9 mouse cellular contexts compared by ENCODE assay signal in genomic region chr4:134579620-134580019, GRCm38 (mm10). TPM values are rescaled to one million over a fixed set of nuclear protein-coding genes. Genes with fewer than 3 reads are reported as not detected.
DNase-seq lines count a peak whose midpoint lies in the region; ATAC-seq and TF ChIP-seq lines count a peak whose summit lies in the region.
"Had no signal": no experiment of that assay in that cellular context is flagged by ENCODE, and none has a peak within 500 bp of the region (broad histone marks: within the 10 kb centered on the region; RNA-seq: fewer than 3 reads in every experiment).

No protein-coding gene starts in this region.

- peak overlapping the region; percentile 10 for H3K4me3 ChIP-seq in heart, embryonic 12.5 days
- H3K4me3 ChIP-seq in lung, embryonic 15.5 days, result no peak overlapping the region
- no peak overlapping the region for H3K4me3 ChIP-seq in lung, postnatal 0 days (ENCODE audit: low read depth, low read length)
- no peak overlapping the region; the same call in 1 of the 2 replicates for H3K4me3 ChIP-seq in hindbrain, embryonic 12.5 days
- H3K4me3 ChIP-seq in olfactory bulb, adult 2 months (ENCODE audit: insufficient read depth, low read depth, low read length), result no peak overlapping the region

- no peaks in the 10 kb centered on the region for H3K27me3 ChIP-seq in heart, embryonic 12.5 days (replicated peaks)
- H3K27me3 ChIP-seq in lung, embryonic 15.5 days, result no peaks in the 10 kb centered on the region
- no peaks in the 10 kb centered on the region for H3K27me3 ChIP-seq in lung, postnatal 0 days (replicated peaks; ENCODE audit: insufficient read depth, low read length)
- peaks cover 7% of the 10 kb centered on the region for H3K27me3 ChIP-seq in hindbrain, embryonic 12.5 days

- H3K36me3 ChIP-seq in heart, embryonic 12.5 days, result peaks cover 15% of the 10 kb centered on the region
- no peaks in the 10 kb centered on the region for H3K36me3 ChIP-seq in lung, embryonic 15.5 days
- no peaks in the 10 kb centered on the region for H3K36me3 ChIP-seq in lung, postnatal 0 days (ENCODE audit: insufficient read depth, low read length)
- H3K36me3 ChIP-seq in hindbrain, embryonic 12.5 days, result no peaks in the 10 kb centered on the region

- no peak for ATAC-seq in heart, embryonic 12.5 days (ENCODE audit: insufficient number of reproducible peaks, low FRiP score)
- 0 out of 2 replicates have a peak, but pooled peaks have one; percentile 37 for ATAC-seq in lung, embryonic 15.5 days (ENCODE audit: borderline replicate concordance, extremely low read depth, low FRiP score, low TSS enrichment)
- ATAC-seq in lung, postnatal 0 days, result no peak
- ATAC-seq in hindbrain, embryonic 12.5 days (ENCODE audit: low FRiP score), result no peak
- ATAC-seq in granulocyte monocyte progenitor cell, adult 5-6 weeks (replicated peaks; ENCODE audit: poor library complexity, severe bottlenecking), result no peak

- H3K4me2 ChIP-seq in heart, embryonic 12.5 days, result peak overlapping the region; percentile 60
- peak overlapping the region; percentile 44 for H3K4me2 ChIP-seq in lung, embryonic 15.5 days
- no peak overlapping the region for H3K4me2 ChIP-seq in lung, postnatal 0 days (replicated peaks; ENCODE audit: low read depth, low read length)
- peak overlapping the region; percentile 11; the same call in 1 of the 2 replicates for H3K4me2 ChIP-seq in hindbrain, embryonic 12.5 days (replicated peaks)

- 3% methylated on average over 5 of the region's 5 CpGs for WGBS in heart, embryonic 12.5 days
- 25% methylated on average over 5 of the region's 5 CpGs for WGBS in lung, embryonic 15.5 days
- WGBS in lung, postnatal 0 days, result 36% methylated on average over 5 of the region's 5 CpGs
- WGBS in hindbrain, embryonic 12.5 days, result 38% methylated on average over 5 of the region's 5 CpGs
- WGBS in olfactory bulb, adult 2 months, result 44% methylated on average over 5 of the region's 5 CpGs

- no peak for TF ChIP-seq EP300 in lung, postnatal 0 days (IDR thresholded peaks at IDR 0.05)

- H3K9ac ChIP-seq in heart, embryonic 12.5 days, result peak overlapping the region; percentile 23; the same call in 1 of the 2 replicates
- no peak overlapping the region for H3K9ac ChIP-seq in lung, embryonic 15.5 days
- no peak overlapping the region for H3K9ac ChIP-seq in lung, postnatal 0 days (replicated peaks; ENCODE audit: low read depth)
- H3K9ac ChIP-seq in hindbrain, embryonic 12.5 days, result peak overlapping the region; percentile 27; the same call in 1 of the 2 replicates

- peak overlapping the region; percentile 78 for H3K27ac ChIP-seq in heart, embryonic 12.5 days (ENCODE audit: poor library complexity, severe bottlenecking)
- H3K27ac ChIP-seq in lung, embryonic 15.5 days, result no peak overlapping the region
- H3K27ac ChIP-seq in lung, postnatal 0 days (ENCODE audit: low read length), result no peak overlapping the region
- no peak overlapping the region for H3K27ac ChIP-seq in hindbrain, embryonic 12.5 days
- 0 out of 2 replicates have a peak overlapping the region, but pooled peaks have one; percentile 1 for H3K27ac ChIP-seq in olfactory bulb, adult 2 months (ENCODE audit: insufficient read depth, low read depth, low read length)

- no peak for TF ChIP-seq POLR2A in olfactory bulb, adult 2 months (IDR thresholded peaks at IDR 0.05; ENCODE audit: insufficient read depth, low read depth, low read length)

- DNase-seq in heart, adult 8-10 months (ENCODE audit: low spot score), result no peak
- DNase-seq in lung, postnatal 0 days (ENCODE audit: low spot score), result no peak
- no peak for DNase-seq in yolk sac, embryonic 10.5 days (ENCODE audit: low spot score)
- DNase-seq: gastrocnemius, postnatal 25 days had no signal

- TF ChIP-seq CTCF in lung, postnatal 0 days (IDR thresholded peaks at IDR 0.05), result no peak
- no peak for TF ChIP-seq CTCF in olfactory bulb, adult 2 months (IDR thresholded peaks at IDR 0.05; ENCODE audit: insufficient read depth, low read depth, low read length)

- H3K4me1 ChIP-seq in heart, embryonic 12.5 days (replicated peaks), result peaks cover 49% of the 10 kb centered on the region
- H3K4me1 ChIP-seq in lung, embryonic 15.5 days, result peaks cover 15% of the 10 kb centered on the region
- no peaks in the 10 kb centered on the region; the same call in 1 of the 2 replicates for H3K4me1 ChIP-seq in lung, postnatal 0 days (ENCODE audit: insufficient read depth, low read depth, low read length)
- peaks cover 41% of the 10 kb centered on the region for H3K4me1 ChIP-seq in hindbrain, embryonic 12.5 days
- H3K4me1 ChIP-seq in olfactory bulb, adult 2 months (ENCODE audit: control insufficient read depth, insufficient read depth, low read length), result peaks cover 41% of the 10 kb centered on the region

- no peaks in the 10 kb centered on the region for H3K9me3 ChIP-seq in heart, embryonic 12.5 days (replicated peaks)
- no peaks in the 10 kb centered on the region for H3K9me3 ChIP-seq in lung, embryonic 15.5 days
- no peaks in the 10 kb centered on the region for H3K9me3 ChIP-seq in lung, postnatal 0 days (ENCODE audit: low read length)
- H3K9me3 ChIP-seq in hindbrain, embryonic 12.5 days (replicated peaks), result no peaks in the 10 kb centered on the region

RNA-seq across cellular contexts. Expression of gene Selenon, which starts 27.7 kb away (rescaled TPM):
- 31.7 and 31.9 TPM in 2 replicates for polyA plus RNA-seq in heart, embryonic 12.5 days (2016; fragmentation: Nextera tagmentation; extraction: Ambion mirVana)
- 10 to 100 TPM; 17.1 to 20.4 (median 19.4) TPM for total RNA-seq in heart, adult 8-10 months (2022)
- 35.3 and 46.2 TPM in 2 replicates for polyA plus RNA-seq in lung, embryonic 15.5 days (2015; fragmentation: Nextera tagmentation; extraction: Ambion mirVana)
- polyA plus RNA-seq in lung, postnatal 0 days (2015; fragmentation: Nextera tagmentation; extraction: Ambion mirVana), result 13.6 and 17.7 TPM in 2 replicates
- polyA plus RNA-seq in hindbrain, embryonic 12.5 days (2016; fragmentation: Nextera tagmentation; extraction: Ambion mirVana), result 36.7 and 42.8 TPM in 2 replicates
- not detected in 2 replicates for polyA plus RNA-seq in olfactory bulb, adult 2 months (2012; ENCODE audit: insufficient read depth, insufficient read length, low replicate concordance, missing spikeins)
- total RNA-seq in granulocyte monocyte progenitor cell, adult 5-6 weeks (2014; fragmentation: Nextera tagmentation), result 32.4 and 32.8 TPM in 2 replicates
- 3.2 and 6.9 TPM in 2 replicates for total RNA-seq in granulocyte monocyte progenitor cell, adult 5-6 weeks (2017)

RNA-seq across cellular contexts. Expression of gene Mtfr1l, which starts 44.4 kb away (rescaled TPM):
- 151 and 156 TPM in 2 replicates for polyA plus RNA-seq in heart, embryonic 12.5 days (2016; fragmentation: Nextera tagmentation; extraction: Ambion mirVana)
- 100 to 1,000 TPM; 182 to 213 (median 198) TPM for total RNA-seq in heart, adult 8-10 months (2022)
- polyA plus RNA-seq in lung, embryonic 15.5 days (2015; fragmentation: Nextera tagmentation; extraction: Ambion mirVana), result 109 and 114 TPM in 2 replicates
- polyA plus RNA-seq in lung, postnatal 0 days (2015; fragmentation: Nextera tagmentation; extraction: Ambion mirVana), result 169 and 188 TPM in 2 replicates
- polyA plus RNA-seq in hindbrain, embryonic 12.5 days (2016; fragmentation: Nextera tagmentation; extraction: Ambion mirVana), result 137 and 140 TPM in 2 replicates
- polyA plus RNA-seq in olfactory bulb, adult 2 months (2012; ENCODE audit: insufficient read depth, insufficient read length, low replicate concordance, missing spikeins), result not detected in 2 replicates
- 64.6 and 67.4 TPM in 2 replicates for total RNA-seq in granulocyte monocyte progenitor cell, adult 5-6 weeks (2014; fragmentation: Nextera tagmentation)
- 52.0 and 54.8 TPM in 2 replicates for total RNA-seq in granulocyte monocyte progenitor cell, adult 5-6 weeks (2017)

Comparison
In these comparisons a context has a peak if more than half of its experiments do, and no peak if none do; other contexts are left out.
1. H3K27ac ChIP-seq: peak in heart, embryonic 12.5 days (single experiment) and olfactory bulb, adult 2 months (single experiment); none in lung, embryonic 15.5 days (single experiment), lung, postnatal 0 days (single experiment) and hindbrain, embryonic 12.5 days (single experiment).
2. H3K9ac ChIP-seq: peak in heart, embryonic 12.5 days (single experiment) and hindbrain, embryonic 12.5 days (single experiment); none in lung, embryonic 15.5 days (single experiment) and lung, postnatal 0 days (single experiment).
3. RNA of gene Selenon, which starts 27.7 kb away (polyA plus RNA-seq): 36.7 to 42.8 TPM in hindbrain, embryonic 12.5 days, 35.3 to 46.2 TPM in lung, embryonic 15.5 days, 31.7 to 31.9 TPM in heart, embryonic 12.5 days and 13.6 to 17.7 TPM in lung, postnatal 0 days; not detected in olfactory bulb, adult 2 months; every median in the first group is over 10 times any median in the second.